Mouse (Mus musculus): ENCODE data around the gene Nr2c1.

Nr2c1 gene

GRCm38 (mm10) chr10:94147756-94148531, at the start of gene Nr2c1:
Nr2c1 (plus strand) TSS chr10:94148023.
- peak; percentile 87 to 92 for DNase-seq (ENCODE audit: low spot score in 2 of 2)

GRCm38 (mm10) chr10:94098100-94098499, 49.7 kb upstream of the Nr2c1 start:
- DNase-seq (ENCODE audit: low spot score in 2 of 2) = peak in 1 of 2 experiments; percentile 8

DNA sequence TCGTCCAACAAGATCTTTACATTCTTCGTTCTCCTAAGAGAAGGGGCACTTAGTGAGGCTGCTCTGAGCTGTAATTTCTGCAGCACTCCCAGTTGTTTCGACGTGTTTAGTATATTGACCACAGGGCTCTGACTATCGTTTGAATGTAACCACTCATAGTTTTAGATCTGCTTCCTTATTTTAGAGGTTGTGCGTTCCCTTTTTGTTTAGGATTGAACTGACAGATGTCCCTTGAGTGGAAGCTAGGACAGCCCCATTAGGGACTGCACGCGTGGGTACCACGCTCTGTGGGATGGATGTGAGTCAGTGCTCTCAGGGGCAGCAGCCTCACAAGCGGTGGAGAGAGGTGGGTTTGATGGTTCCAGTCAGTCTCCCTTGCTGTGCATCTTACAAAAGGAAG, 42.3 kb upstream of the Nr2c1 start:
- no peak for DNase-seq (ENCODE audit: low spot score in 2 of 2)

DNA sequence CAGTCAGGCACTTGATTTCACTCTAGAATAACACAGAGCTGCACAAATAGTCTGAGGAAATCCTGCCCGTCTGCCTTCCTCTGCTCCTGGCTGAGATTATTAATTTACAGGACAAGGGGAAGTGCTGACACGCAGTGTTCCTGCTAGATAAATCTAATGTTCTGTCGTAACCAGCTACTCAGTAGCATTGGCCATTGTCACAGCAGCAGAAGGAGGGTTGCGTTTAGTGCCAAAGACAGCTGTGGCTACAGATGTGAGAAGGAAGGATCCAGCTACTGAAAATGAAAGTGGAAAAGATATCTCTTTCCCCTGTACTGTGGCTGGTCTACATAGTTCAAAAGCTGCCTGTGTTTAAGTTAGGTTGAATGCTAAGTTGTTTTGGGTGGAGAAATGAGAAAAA, 40.7 kb upstream of the Nr2c1 start:
- no peak for DNase-seq (ENCODE audit: low spot score in 2 of 2)

- no peak for DNase-seq (ENCODE audit: low spot score in 2 of 2)
Measured at GRCm38 (mm10) chr10:94107607-94108006, 40.2 kb upstream of the Nr2c1 start.

- no peak for DNase-seq (ENCODE audit: low spot score in 2 of 2)
Measured at GRCm38 (mm10) chr10:94108791-94109190, 39.0 kb upstream of the Nr2c1 start.

DNA sequence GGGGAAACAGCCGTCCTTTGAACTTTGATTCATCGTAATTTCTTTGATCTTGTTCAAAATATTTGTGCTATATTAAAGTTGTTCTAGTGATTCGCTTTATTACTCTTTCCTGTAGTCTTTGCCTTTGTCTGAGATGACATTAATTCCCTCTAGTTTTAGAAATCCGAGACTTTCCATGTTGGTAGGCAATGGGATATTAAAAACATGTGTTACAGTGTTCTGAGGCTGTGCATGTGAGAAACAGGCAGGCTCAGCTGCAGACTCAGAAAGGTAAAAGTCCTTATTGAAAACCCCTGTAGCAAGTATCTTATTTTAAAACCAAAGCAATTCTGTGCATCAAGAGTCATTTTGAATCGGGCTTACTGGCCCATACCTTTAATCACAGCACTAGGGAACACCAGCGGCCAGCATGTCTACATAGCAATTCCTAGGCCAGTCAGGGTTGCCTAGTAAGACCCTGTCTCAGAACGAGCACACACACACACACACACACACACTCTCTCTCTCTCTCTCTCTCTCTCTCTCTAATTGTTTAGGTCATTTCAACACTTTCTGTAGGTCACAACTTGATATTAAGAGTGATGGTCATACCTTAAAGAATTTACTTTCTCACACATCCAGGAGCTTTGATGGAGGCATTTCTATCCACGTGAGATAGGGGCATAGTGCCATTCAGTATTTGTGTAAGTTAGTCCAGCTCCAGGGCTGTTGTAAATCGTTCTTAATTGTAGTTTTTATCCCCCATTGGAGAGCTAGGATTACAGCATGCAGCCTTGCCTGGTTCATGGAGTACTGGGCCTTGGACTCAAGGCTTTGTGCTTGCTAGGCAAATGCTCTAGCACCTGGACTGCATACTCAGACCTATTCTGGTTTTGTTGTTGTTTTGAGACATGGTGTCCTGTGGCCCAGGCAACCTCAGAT, 36.7 kb upstream of the Nr2c1 start:
- DNase-seq (ENCODE audit: low spot score in 2 of 2) = no peak

DNA sequence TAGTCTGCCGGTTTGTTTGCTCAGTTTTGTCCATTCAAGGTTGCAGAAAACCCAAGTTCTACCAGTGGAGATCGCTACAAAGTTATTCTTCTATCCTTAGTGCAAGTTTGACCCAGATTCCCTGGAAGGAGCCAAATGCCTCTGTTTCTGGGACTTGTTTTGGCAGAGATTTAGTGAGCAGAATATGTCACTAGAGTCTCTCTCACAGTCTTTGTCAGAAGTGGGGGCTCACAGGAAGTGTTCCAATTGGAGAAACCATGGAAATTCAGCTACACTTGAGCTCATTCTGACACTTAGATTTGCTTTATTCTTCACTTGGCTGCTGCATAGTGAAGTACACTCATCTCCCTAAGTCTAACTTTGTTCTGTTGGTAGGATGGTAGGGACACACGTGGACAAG, 35.6 kb upstream of the Nr2c1 start:
- DNase-seq (ENCODE audit: low spot score in 2 of 2) = no peak

DNA sequence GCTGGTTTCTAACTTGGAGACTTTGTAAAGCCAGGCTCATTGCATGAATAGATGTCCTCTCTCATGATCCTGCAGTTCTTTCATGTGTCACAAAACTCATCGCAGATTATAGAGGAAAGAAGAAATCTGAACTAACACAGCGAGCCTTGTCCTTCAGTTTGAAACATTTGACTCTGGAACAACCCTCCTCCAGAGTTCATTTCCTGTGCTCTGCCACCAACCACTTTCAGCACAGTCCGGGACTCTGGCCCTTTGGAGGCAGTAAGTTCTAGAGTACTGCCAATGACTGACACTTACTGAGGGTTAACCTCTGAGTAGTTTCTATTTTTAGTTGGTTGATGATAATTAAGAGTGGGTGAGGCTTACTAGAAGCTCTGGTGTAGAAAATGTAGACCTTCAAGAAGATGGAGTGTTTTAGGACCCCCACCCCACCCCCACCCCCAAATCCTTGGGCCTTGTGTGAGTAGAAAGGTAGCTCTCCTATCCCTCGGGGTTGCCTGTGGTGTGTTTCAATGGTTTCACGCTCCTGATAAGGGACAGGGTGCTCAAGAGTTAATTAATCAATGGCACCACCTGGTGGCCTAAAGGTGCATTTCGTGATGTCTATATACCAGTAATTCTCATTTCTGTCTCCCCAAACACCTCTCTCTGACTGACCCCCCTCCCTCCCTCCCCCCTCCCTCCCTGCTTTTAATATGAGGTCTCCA, 31.8 kb upstream of the Nr2c1 start:
- DNase-seq (ENCODE audit: low spot score in 2 of 2) = peak; percentile 69 to 78

DNA sequence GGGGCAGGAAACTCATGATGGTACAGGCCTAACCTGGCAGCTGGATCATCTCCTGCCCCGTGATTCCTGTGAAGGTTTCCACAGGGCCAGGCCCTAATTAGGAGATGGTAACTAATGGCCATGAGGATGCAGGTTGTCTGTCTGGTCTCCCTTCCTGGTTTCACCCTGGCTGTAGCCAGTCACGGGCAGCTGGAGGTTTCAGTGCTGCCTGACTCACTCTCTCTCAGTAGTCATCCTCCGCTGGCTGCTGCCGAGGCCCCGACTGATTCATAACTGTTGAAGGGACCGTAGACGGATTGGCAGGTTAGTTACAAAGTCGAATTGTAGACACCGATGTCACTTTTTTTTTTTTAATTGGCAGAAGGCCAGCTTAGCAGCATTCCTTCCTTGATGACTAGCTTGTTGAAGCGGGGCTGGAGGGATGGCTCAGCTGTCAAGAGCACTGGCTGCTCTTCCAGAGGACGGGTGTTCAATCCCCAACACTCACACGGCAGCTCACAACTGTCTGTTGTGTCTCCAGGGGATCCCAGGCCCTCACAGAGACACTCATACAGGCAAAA, 31.0 kb upstream of the Nr2c1 start:
- no peak for DNase-seq (ENCODE audit: low spot score in 2 of 2)

DNA sequence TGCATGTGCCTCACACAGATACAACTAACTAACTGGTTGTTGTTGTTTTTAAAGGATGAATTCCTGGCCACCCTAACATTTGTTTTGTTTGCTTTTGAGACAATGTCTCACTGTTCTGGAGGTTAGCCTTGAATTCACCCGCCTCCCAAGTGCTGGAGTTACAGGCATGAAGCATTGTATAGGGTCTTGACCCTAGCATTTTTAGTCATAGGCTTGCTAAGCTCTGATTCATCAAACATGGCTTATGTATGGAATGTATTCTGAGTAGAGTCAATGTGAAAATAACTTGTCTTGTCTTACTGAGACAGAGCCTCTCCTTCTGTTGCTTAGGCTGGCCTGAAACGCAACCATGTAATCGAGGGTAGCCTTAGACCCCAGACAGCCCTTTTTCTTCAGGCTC, 29.9 kb upstream of the Nr2c1 start:
- DNase-seq (ENCODE audit: low spot score in 2 of 2) = no peak

DNA sequence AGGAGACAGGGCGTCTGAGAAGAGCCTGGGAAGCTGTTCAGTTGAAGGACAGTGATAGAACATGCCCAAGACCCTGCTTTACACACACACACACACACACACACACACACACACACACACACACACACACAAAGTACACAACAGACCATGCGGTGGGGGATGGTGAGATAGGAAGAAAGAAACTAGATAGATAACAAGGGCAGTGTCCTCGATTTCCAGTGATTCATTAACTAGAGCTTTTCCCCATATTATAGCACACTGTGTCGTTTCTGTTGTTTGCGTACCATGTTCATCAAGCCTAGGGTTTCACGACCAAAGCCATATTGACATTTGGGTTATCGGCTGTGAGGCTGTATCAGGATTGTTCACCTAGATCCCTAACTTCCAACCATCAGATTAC, 28.8 kb upstream of the Nr2c1 start:
- DNase-seq (ENCODE audit: low spot score in 2 of 2) = no peak

DNA sequence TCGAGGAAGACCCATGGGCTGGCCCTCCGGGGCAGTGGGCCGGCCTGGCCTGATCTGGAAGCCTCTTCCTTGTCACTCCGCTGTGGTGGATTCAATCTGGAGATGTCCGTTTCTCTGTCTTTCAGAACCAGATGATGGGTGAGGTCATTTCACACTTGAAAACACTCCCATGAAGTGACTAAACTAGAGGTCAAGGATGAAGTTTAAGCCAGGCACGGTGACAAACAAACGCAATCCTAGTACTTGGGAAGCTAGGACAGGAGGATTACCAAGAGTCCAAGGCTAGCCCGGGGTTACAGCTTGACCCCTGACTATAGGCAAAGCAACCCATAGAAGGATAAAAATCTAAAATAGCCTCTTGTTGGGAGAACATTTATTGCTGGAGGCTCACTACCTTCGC, 27.1 kb upstream of the Nr2c1 start:
- no peak for DNase-seq (ENCODE audit: low spot score in 2 of 2)

DNA sequence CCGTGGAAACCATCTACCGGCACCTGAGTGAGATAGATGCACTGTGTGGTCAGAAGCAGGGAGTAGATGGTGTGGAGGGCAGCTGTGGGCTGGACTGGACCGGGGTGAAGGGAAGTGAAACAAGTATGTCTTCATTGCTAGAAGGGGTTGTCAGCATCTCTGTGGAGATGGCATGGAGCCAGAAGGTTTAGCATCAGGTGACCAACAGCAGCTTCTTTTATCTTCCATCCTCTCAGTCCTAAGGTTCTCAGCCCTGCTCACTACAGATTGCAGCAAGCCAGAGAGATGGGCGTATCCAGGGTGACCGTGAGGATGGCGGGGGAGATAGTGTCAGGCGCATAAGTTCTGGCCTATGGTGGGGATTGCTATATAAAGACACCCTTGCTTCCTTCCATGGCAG, 25.2 kb upstream of the Nr2c1 start:
- DNase-seq (ENCODE audit: low spot score in 2 of 2) = no peak

DNA sequence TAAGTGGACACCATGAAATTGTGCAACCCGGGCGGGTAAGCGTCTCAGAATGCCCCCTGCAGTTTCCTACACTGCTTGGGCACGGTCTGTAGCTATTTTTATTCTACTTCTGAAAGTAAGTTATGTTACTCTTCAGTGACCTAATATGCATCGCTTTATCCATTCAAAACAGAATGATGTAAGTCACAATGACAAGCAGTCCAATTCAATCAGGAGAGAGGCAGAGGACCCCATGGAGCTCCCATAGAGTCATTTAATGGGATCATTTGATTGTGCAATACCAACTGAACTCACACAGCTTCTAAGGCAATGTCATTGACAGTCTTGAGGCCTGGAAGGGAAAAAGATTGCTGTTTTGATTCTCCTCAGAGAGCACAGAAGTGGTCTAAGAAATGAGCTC, 24.2 kb upstream of the Nr2c1 start:
- no peak for DNase-seq (ENCODE audit: low spot score in 2 of 2)

GRCm38 (mm10) chr10:94124376-94124775, 23.4 kb upstream of the Nr2c1 start:
- DNase-seq (ENCODE audit: low spot score in 2 of 2) = no peak

DNA sequence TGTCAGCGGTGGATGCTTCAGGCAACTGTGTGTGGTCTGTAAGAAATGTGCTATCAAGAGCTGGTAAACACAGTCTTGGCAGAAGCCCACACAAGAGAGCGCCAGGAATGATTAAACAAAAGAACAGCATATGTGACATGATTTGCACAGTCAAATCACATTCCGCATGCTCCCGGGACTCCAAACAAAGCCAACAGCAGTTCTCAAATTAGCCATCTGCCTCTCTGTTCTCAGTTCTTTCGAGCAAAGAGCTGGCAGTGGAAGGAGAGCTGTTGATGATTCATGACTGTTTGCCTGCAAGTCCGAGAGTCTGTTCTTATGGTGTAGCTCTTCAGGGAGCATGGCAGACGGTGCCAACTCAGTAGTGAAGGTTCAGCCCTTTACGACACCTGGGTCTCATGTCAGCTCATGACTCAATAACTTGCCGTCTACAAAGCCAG, 18.1 kb upstream of the Nr2c1 start:
- DNase-seq (ENCODE audit: low spot score in 2 of 2) = no peak

GRCm38 (mm10) chr10:94133081-94133480, 14.7 kb upstream of the Nr2c1 start:
- no peak for DNase-seq (ENCODE audit: low spot score in 2 of 2)

DNA sequence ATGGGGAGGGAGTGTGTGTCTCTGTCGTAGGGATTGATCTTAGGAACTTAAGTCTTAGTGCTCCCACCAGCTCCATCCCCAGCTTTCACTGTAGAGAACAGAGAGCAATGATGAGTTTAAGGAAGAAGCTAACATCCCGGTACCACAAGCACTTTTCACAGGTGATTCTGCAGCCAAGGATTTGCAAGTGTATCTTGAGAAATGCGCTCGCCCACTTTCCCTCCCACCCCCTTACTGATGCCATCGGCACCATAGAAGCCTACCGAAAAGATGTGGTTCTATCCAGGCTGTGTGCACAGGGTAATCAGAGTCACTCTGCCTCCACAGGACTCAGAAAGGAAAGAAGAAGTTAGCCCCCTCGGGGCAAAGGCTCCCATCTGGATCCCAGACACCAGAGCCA, 14.1 kb upstream of the Nr2c1 start:
- no peak for DNase-seq (ENCODE audit: low spot score in 2 of 2)

DNA sequence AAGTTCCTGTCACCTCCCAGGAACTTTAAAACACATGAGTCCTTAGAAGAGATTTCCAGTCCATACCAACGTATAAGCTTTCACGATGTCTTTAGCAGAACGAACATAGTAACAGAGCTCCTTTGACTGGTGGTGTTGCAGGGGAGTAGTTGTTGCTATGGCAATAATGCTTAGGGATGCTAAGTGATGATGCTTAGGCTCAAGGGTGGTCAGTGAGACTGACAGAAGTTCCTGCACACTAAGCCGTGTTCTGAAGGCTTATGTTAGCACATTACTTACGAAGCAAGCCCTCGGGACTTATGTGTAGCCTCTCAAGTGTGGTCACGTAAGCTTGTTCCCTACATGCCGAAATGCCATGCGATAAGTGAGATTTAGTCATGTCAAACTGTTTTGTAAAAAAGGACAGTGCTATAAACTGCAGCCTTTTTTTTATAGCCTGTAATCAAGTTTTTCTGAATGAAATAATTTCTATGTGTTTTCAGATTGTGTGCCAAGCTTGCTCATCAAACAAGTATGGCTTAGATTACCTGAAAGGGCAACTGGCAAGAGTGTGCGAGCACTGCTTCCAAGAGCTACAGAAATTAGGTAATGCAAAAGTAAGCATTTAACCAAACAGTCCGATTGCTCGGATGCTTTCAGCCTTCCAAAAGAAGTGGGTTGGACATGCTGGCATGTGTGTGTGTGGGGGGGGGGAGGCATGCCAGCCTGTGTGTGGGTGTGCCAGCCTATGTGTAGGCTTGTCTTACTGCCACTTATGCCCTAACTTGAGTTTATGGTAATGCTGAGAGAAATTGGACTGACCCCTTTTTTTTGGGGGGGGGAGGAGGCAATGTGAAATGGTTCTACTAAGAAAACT, 13.1 kb upstream of the Nr2c1 start:
- DNase-seq (ENCODE audit: low spot score in 2 of 2) = no peak

GRCm38 (mm10) chr10:94138890-94139482, 8.8 kb upstream of the Nr2c1 start:
- no peak for DNase-seq (ENCODE audit: low spot score in 2 of 2)

Data from urinary bladder, postnatal 36 days (tissue).